Mouse (Mus musculus): Measurements from ENCODE around the gene Nbea. TPM values are rescaled to one million over a fixed set of nuclear protein-coding genes. Genes with fewer than 3 reads are reported as not detected.

Gene Nbea
- total and polyA plus RNA-seq, 3 experiments, result 0.76 TPM; not detected in 2

- no peak for DNase-seq (ENCODE audit: low spot score)
- Histone ChIP-seq H3K27me3 (ENCODE audit: insufficient read depth, low read length) (no peaks in the 10 kb centered on the region), H3K4me1 (ENCODE audit: insufficient read depth, low read depth, low read length) (no peaks in the 10 kb centered on the region), H3K36me3 (replicated peaks) (no peaks in the 10 kb centered on the region), H3K9me3 (replicated peaks) (no peaks in the 10 kb centered on the region), H3K4me3 (ENCODE audit: low read depth, low read length) (no peak overlapping the region)
- TF ChIP-seq GATA1 (IDR thresholded peaks at IDR 0.05; ENCODE audit: borderline replicate concordance, low read length) (no peak), GATA2 (IDR thresholded peaks at IDR 0.05; ENCODE audit: borderline replicate concordance, low read depth, low read length) (no peak), TAL1 (conservative IDR thresholded peaks at IDR 0.05; ENCODE audit: low read depth, low read length) (no peak), CTCF (IDR thresholded peaks at IDR 0.05; ENCODE audit: low read depth, low read length) (no peak), POLR2AphosphoS5 (IDR thresholded peaks at IDR 0.05; ENCODE audit: insufficient replicate concordance, low read depth, low read length) (no peak)
- no peak; the same call in 1 of the 2 replicates for ATAC-seq (ENCODE audit: extremely low read depth, insufficient number of reproducible peaks, low FRiP score, poor library complexity, severe bottlenecking)
Measured at GRCm38 (mm10) chr3:55872944-55873924, 310.3 kb downstream of the Nbea start.

DNA sequence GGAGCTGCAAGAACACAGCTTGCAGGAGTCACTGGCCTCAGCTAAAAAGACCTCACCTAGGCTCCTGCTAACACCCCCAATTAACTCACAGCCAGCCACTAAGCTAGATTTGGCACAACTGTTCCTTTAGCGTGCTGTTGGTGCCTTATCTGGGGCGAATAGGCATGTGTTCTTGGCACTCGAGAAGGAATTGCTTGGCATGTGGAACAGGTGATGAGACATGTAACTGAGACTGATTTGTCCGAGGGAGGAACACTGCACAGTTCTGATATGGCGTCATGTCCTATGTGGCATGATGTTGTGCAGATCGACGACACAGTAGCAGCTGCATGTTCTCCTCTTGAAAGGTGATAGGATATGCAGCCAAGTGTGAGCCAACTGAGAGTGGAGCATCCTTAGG is 331.0 kb downstream of the Nbea start:
- Histone ChIP-seq H3K9me3 (replicated peaks) (peaks cover 12% of the 10 kb centered on the region), H3K36me3 (replicated peaks) (no peaks in the 10 kb centered on the region)
- ATAC-seq (ENCODE audit: extremely low read depth, insufficient number of reproducible peaks, low FRiP score, poor library complexity, severe bottlenecking), result no peak

DNA sequence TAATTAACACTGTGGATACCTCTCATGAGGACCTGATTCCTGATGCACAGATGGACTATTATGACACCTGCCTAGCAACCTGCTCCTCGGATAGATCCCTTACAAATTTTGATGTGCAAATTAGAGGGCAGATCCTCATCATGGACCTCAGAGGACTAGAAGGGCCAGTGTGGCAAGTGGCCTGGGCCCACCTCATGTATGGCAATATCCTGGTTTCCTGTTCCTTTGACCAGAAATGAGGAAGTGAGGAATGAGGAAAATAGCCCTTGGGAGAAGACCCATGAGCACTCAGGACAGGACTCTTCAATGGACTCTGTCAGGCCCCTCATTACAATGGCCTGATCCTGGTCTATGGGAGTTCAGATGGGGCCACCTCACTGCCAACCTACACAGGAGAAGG is 336.4 kb downstream of the Nbea start:
- ATAC-seq (ENCODE audit: extremely low read depth, insufficient number of reproducible peaks, low FRiP score, poor library complexity, severe bottlenecking), result no peak
- Histone ChIP-seq H3K4me1 (ENCODE audit: insufficient read depth, low read depth, low read length) (no peaks in the 10 kb centered on the region), H3K9me3 (replicated peaks) (peaks cover 13% of the 10 kb centered on the region), H3K36me3 (replicated peaks) (no peaks in the 10 kb centered on the region), H3K4me3 (ENCODE audit: low read depth, low read length) (no peak overlapping the region), H3K27me3 (ENCODE audit: insufficient read depth, low read length) (no peaks in the 10 kb centered on the region)
- TF ChIP-seq POLR2AphosphoS5 (IDR thresholded peaks at IDR 0.05; ENCODE audit: insufficient replicate concordance, low read depth, low read length) (no peak), CTCF (IDR thresholded peaks at IDR 0.05; ENCODE audit: low read depth, low read length) (no peak), GATA2 (IDR thresholded peaks at IDR 0.05; ENCODE audit: borderline replicate concordance, low read depth, low read length) (no peak), GATA1 (IDR thresholded peaks at IDR 0.05; ENCODE audit: borderline replicate concordance, low read length) (no peak), TAL1 (conservative IDR thresholded peaks at IDR 0.05; ENCODE audit: low read depth, low read length) (no peak)
- no peak for DNase-seq (ENCODE audit: low spot score)

More for the DNA sequence above, 331.0 kb downstream of the Nbea start:
- Histone ChIP-seq H3K4me3 (ENCODE audit: low read depth, low read length) (no peak overlapping the region), H3K4me1 (ENCODE audit: insufficient read depth, low read depth, low read length) (no peaks in the 10 kb centered on the region), H3K27me3 (ENCODE audit: insufficient read depth, low read length) (no peaks in the 10 kb centered on the region)
- no peak for DNase-seq (ENCODE audit: low spot score)
- TF ChIP-seq CTCF (IDR thresholded peaks at IDR 0.05; ENCODE audit: low read depth, low read length) (no peak), POLR2AphosphoS5 (IDR thresholded peaks at IDR 0.05; ENCODE audit: insufficient replicate concordance, low read depth, low read length) (no peak), GATA1 (IDR thresholded peaks at IDR 0.05; ENCODE audit: borderline replicate concordance, low read length) (no peak), TAL1 (conservative IDR thresholded peaks at IDR 0.05; ENCODE audit: low read depth, low read length) (no peak), GATA2 (IDR thresholded peaks at IDR 0.05; ENCODE audit: borderline replicate concordance, low read depth, low read length) (no peak)

DNA sequence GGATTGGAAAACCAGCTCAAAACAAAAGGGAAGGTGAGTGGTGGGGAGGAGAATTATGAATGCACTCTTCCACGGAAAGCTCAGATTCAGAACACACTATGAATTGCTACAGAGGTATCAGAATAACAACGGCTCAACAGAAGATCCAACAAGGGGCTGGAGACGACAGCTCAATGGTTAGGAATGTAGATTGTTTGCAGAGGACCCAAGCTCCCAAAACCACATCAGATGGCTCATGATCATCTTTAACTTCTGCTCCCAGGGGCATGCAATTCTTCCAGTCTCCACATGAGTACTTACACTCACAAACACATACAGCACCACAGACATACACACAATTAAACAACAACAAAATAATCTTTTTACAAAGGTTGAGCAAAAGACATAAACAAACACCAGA is 346.3 kb downstream of the Nbea start:
- no peaks in the 10 kb centered on the region for H3K36me3 ChIP-seq (replicated peaks)
- H3K4me1 ChIP-seq (ENCODE audit: insufficient read depth, low read depth, low read length), result no peaks in the 10 kb centered on the region
- no peak overlapping the region for H3K4me3 ChIP-seq (ENCODE audit: low read depth, low read length)
- no peak for ATAC-seq (ENCODE audit: extremely low read depth, insufficient number of reproducible peaks, low FRiP score, poor library complexity, severe bottlenecking)
- DNase-seq (ENCODE audit: low spot score), result no peak
- H3K9me3 ChIP-seq (replicated peaks), result peaks cover 2% of the 10 kb centered on the region; the same call in 1 of the 2 replicates
- no peaks in the 10 kb centered on the region for H3K27me3 ChIP-seq (ENCODE audit: insufficient read depth, low read length)
- TF ChIP-seq GATA1 (IDR thresholded peaks at IDR 0.05; ENCODE audit: borderline replicate concordance, low read length) (no peak), POLR2AphosphoS5 (IDR thresholded peaks at IDR 0.05; ENCODE audit: insufficient replicate concordance, low read depth, low read length) (no peak), GATA2 (IDR thresholded peaks at IDR 0.05; ENCODE audit: borderline replicate concordance, low read depth, low read length) (no peak), CTCF (IDR thresholded peaks at IDR 0.05; ENCODE audit: low read depth, low read length) (no peak), TAL1 (conservative IDR thresholded peaks at IDR 0.05; ENCODE audit: low read depth, low read length) (no peak)

DNA sequence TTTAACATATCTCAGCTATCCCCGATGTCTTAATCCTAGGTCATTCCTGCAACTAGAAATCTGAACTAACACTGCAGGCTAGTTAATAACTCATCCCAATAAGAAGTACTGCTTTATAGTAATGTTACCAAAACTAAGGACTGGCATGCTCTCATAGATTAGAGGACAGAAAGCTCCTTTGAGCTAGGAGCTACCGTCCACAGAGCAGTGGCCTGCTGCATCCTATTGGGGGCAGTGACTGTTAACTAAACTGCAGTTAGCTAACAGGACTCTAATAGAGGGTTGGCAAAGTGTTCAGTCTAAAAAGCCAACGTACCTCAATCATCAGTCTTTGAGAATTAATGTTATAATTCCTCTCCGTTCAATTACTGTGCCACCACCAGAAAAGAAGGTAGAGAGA is 348.3 kb downstream of the Nbea start:
- H3K27me3 ChIP-seq (ENCODE audit: insufficient read depth, low read length), result no peaks in the 10 kb centered on the region
- TF ChIP-seq CTCF (IDR thresholded peaks at IDR 0.05; ENCODE audit: low read depth, low read length), result no peak
- no peak for TF ChIP-seq GATA2 (IDR thresholded peaks at IDR 0.05; ENCODE audit: borderline replicate concordance, low read depth, low read length)
- TF ChIP-seq GATA1 (IDR thresholded peaks at IDR 0.05; ENCODE audit: borderline replicate concordance, low read length), result no peak
- no peak for TF ChIP-seq TAL1 (conservative IDR thresholded peaks at IDR 0.05; ENCODE audit: low read depth, low read length)
- TF ChIP-seq POLR2AphosphoS5 (IDR thresholded peaks at IDR 0.05; ENCODE audit: insufficient replicate concordance, low read depth, low read length), result no peak
- no peaks in the 10 kb centered on the region for H3K4me1 ChIP-seq (ENCODE audit: insufficient read depth, low read depth, low read length)
- ATAC-seq (ENCODE audit: extremely low read depth, insufficient number of reproducible peaks, low FRiP score, poor library complexity, severe bottlenecking) (no peak), DNase-seq (ENCODE audit: low spot score) (no peak)
- H3K4me3 ChIP-seq (ENCODE audit: low read depth, low read length), result no peak overlapping the region
- H3K9me3 ChIP-seq (replicated peaks), result peaks cover 2% of the 10 kb centered on the region; the same call in 1 of the 2 replicates
- H3K36me3 ChIP-seq (replicated peaks), result no peaks in the 10 kb centered on the region

DNA sequence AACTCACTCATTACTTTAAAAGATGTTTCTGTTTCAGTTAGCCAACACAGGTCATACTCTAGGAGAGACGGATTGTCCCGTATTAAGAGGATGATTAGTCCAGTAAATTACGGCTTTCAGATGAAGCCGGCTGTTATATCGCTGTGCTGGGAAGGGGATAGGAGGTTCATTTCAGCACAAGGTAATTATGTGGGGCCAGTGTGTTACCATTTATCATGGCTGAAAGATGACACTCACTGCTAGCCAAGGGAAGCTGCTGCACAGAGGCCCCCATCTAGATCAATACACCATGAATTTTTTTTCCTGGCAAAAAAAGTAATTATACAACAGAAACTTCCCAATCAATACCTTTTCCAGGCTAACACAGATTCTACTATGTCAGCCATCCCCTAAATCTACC is 353.3 kb downstream of the Nbea start:
- Histone ChIP-seq H3K9me3 (replicated peaks) (no peaks in the 10 kb centered on the region; the same call in none of the 2 replicates), H3K4me1 (ENCODE audit: insufficient read depth, low read depth, low read length) (no peaks in the 10 kb centered on the region), H3K4me3 (ENCODE audit: low read depth, low read length) (no peak overlapping the region), H3K36me3 (replicated peaks) (no peaks in the 10 kb centered on the region), H3K27me3 (ENCODE audit: insufficient read depth, low read length) (no peaks in the 10 kb centered on the region)
- DNase-seq (ENCODE audit: low spot score) (no peak), ATAC-seq (ENCODE audit: extremely low read depth, insufficient number of reproducible peaks, low FRiP score, poor library complexity, severe bottlenecking) (no peak)
- TF ChIP-seq GATA1 (IDR thresholded peaks at IDR 0.05; ENCODE audit: borderline replicate concordance, low read length) (no peak), TAL1 (conservative IDR thresholded peaks at IDR 0.05; ENCODE audit: low read depth, low read length) (no peak), GATA2 (IDR thresholded peaks at IDR 0.05; ENCODE audit: borderline replicate concordance, low read depth, low read length) (no peak), CTCF (IDR thresholded peaks at IDR 0.05; ENCODE audit: low read depth, low read length) (no peak), POLR2AphosphoS5 (IDR thresholded peaks at IDR 0.05; ENCODE audit: insufficient replicate concordance, low read depth, low read length) (no peak)
